Mouse (Mus musculus): ENCODE results near the gene Sbf2.

Sbf2 gene

DNA sequence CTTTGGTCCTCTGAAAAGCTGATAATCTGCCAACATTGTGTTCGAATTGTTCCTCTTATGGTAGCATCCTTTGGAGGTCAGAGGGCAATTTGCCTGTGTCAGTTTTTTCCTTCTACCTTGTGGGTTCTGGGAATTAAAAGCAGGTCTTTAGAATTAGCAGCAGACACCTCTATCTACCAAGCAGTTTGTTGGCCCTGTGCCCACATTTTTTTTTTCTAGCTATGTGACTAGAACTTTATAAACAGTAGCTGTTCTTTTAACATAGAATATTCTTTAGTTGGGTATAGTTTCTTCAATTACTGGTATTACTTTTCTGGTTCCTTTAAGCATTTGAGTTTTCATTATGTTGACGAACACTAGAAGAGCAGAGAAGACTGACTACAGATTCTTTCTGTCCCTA, 223.1 kb downstream of the Sbf2 start:
- DNase-seq (ENCODE audit: low read depth) = no peak

DNA sequence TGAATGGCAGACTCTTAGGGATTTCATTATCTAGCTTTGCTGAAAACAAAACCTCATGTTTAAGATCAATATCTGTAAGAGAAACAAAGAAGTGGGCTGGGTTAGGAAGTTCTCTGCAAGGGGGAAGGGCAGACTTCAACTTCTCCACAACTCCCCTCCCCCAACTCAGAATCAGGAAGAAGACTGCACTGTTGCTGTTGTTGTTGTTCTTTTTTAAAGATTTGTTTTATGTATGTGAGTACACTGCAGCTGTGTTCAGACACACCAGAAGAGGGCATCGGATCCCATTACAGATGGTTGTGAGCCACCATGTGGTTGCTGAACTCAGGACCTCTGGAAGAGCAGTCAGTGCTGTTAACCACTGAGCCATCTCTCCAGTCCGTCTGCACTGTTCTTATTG, 225.8 kb downstream of the Sbf2 start:
- DNase-seq (ENCODE audit: low read depth) = peak; percentile 7

DNA sequence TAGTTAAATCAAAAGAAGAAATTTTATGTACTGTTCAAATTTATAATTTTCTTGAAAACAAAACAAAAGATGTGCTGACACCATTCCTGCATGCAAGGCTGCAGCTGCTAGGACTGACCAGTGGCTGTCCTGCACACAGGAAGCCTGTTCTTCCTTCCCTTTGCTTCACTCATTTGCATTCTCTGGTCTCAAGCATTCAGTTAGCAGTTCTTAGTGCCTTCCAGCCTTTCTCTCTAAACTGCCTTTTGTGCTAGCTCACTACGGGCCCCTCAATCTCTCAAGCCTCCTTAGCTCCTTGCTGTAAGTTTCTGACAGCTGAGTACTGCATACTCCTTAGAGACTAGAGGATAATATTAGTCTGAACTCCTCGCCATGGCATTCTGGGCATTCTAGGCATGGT, 227.2 kb downstream of the Sbf2 start:
- peak; percentile 42 for DNase-seq (ENCODE audit: low read depth)

DNA sequence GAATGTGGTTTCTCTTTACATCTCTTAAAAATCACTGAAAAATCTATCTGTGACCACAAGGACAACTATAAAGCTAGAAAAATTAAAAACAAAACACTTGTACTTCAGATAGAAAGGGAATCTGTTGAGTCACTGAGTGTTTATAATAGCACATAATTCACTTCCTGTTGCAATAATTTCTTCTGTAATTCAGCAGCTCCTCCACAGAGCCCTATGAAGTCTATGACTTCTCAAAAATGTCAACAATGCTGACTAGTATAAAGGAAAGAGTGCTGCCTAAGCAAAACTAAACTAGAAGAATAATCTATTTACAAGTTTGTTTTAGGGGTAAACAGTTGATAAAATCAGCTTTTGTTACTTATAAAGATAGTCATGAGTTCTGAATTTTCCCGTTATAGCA, 229.2 kb downstream of the Sbf2 start:
- no peak for DNase-seq (ENCODE audit: low read depth)

DNA sequence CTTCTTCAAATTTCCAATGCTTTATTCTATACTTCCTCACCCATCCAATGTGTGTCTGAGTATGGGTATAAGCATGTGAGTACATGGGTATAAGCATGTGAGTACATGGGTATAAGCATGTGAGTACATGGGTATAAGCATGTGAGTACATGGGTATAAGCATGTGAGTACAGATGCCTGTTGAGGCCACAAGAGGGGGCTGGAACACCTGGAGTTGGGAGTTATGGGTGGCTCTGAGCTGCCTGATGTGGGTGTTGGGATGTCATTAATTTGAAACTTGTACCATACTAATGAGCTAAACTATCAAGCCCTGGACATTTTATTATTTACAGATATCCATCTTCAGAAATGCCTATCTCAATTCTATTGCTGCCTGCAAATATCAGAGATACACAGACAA, 230.4 kb downstream of the Sbf2 start:
- no peak for DNase-seq (ENCODE audit: low read depth)

DNA sequence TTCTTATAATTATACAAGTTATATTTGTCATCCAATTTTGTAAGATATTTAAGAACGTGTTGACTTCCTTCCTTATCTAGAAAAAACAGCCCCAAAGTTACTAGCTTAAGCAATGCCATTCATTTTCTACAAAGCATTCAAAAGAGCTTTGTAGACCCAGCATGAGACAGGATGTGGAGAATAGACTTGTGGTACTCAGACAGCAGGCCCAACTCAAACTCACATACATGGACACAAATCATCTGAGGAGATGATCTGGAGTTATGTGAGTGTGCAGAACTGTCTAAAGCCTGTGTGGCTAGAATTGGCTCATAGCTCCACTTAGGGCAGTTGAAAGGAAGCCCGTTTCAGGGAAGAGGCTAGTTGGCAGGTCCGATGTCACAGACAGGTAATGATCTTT, 233.1 kb downstream of the Sbf2 start:
- no peak for DNase-seq (ENCODE audit: low read depth)

DNA sequence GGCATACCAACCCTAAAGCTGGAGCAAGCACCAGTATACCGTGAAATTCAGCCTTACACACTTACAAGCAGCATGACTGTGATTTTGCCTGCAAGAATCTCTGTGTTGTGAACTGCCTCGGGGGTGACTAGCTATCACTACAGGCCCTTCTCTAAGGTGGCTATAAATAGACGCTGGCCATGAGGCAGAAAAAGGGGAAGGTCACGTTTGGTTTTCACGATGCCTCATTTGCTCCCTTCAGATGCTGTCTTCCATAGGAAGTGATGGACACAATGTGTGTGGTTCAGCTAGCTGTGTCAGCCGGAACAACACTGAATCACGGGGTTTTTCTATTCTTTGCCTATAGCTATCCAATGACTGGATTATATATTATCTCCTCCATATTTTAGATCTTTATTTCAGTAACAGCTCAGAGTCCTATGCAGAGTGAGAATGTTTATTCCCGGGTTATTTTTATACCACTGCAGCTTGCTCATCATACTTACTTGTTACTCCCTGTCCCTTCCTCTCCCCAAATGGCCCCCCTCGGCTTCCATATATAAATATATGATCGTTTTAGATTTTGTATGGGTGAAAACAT, 235.3 kb downstream of the Sbf2 start:
- DNase-seq (ENCODE audit: low read depth) = peak; percentile 48

DNA sequence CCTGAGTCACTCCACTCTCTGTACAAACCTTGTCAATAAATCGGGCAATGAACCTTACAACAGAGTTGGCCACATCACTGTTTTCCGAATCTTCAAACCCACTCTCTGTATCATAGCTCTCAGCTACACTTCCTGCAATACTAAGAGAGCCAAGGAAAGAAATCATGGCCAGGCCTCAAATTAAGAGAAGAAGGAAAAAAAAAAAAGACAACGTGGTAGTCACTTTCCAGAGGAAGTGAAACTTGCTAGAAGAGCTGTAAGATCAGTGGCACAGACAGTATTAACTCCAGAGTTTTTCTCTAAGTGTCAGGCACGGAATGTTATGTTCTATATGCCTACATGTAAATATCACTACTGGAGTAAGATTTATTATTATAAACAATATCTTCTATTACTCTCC, 242.2 kb downstream of the Sbf2 start:
- no peak for DNase-seq (ENCODE audit: low read depth)

DNA sequence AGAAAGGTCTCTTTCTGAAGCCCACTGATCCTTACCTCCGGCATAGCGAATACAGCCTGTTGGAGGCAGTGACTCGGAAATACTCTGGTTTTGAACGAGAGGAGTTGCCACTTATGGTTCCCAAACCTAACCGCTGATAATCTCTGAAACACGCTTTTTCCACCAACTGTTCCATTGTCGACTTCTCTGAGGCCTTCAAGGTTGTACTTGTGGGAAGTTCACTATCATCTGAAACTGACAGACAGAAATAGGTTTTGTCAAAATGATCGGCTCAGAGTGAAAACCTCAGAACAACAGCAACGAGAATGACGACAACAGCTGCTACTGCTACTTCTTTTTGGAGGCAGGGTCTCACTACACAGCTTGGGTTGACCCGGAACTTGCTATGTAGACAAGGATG, 252.7 kb downstream of the Sbf2 start:
- no peak for DNase-seq (ENCODE audit: low read depth)

DNA sequence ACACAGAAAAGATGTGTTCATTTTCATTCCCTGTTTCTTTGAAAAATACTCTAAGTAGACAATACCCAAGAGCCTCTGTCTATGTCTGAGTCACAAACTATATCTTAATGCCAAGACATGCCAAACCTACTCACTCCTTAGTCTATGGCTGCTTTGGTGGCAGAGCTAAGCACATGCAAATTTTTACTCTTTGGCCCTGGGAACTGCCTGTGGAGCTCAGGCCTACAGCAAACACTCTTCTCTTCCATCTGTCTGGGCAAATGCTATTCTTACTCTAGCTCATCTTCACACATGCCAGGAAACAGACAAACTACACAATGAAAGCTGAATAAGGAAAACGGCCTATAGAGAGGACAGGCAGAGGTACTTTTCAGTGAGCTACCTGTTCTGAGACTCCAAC, 253.2 kb downstream of the Sbf2 start:
- DNase-seq (ENCODE audit: low read depth) = no peak

DNA sequence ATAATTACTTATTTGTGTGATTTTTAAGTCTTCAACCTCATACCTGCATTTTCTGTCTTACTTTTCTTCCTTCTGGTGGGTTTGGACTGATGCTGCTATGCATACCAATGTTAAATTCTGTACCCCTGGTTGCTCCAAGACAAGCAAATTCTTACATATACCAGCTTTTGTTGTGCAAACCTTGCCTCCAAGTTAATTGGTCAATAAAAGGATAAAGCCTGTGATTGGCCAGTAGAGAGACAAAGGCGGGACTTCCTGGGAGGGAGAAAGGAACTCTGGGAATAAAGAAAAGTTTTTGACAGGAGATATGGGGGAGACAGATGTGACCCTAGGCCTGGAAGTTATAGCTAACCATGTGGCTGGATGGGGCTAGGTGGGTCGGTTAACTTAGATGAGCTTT, 255.3 kb downstream of the Sbf2 start:
- no peak for DNase-seq (ENCODE audit: low read depth)

DNA sequence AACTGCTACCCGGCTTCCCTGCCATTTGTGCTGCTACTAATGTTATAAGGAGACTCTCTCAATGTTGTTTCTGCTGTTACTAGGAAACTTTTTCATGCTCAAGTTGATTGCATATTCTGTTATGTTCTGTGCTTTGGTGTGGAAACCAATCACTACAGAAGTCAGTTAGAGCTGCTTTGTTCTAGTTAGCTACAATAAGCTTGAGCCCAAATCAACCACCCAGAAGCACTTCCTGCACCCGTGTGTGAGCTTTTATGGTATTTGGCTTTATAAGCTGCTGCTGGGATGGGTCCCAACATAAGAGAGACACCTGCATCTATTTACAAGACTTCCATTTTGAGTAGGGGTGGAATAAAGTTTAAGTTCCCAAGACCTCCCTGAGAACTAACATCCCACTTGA, 260.8 kb downstream of the Sbf2 start:
- DNase-seq (ENCODE audit: low read depth) = no peak

DNA sequence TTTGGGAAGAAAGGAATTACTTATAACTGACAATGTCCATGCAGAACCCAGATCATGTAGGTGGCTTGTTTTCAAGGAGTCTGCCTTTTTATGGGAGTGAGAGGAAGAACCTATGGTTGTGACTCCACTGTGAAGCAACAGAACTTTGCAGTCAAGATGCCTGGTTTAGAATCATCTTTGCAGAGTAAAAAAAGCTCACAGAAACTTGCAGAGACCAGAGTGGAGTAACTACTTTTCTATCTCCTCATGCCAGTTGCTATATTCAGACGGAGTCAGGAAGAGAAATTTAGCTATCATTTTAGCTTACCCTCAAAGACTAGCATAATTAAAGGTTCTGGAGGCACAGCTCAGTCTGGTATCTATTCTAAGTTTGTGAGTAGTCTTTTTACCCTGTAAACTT, 267.5 kb downstream of the Sbf2 start:
- DNase-seq (ENCODE audit: low read depth) = no peak

DNA sequence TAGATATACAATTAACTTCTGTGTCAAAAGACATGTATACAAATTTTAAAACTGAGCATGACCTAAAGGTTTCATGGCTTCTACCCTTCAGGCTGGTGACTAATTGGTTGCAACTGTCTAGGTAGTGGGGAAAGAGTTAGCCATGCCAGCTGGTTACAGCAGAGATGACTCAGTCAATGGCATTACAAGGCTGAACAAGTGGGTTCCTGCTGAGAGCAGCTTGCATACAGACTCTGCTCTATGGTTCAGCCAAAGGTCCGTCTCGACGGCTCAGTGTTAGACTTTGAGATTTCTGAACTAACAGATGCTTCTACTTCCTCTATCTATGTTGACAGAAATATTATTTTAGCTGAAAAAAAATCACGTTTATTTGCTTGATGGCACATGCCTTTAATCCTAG, 277.1 kb downstream of the Sbf2 start:
- peak; percentile 69 for DNase-seq (ENCODE audit: low read depth)

DNA sequence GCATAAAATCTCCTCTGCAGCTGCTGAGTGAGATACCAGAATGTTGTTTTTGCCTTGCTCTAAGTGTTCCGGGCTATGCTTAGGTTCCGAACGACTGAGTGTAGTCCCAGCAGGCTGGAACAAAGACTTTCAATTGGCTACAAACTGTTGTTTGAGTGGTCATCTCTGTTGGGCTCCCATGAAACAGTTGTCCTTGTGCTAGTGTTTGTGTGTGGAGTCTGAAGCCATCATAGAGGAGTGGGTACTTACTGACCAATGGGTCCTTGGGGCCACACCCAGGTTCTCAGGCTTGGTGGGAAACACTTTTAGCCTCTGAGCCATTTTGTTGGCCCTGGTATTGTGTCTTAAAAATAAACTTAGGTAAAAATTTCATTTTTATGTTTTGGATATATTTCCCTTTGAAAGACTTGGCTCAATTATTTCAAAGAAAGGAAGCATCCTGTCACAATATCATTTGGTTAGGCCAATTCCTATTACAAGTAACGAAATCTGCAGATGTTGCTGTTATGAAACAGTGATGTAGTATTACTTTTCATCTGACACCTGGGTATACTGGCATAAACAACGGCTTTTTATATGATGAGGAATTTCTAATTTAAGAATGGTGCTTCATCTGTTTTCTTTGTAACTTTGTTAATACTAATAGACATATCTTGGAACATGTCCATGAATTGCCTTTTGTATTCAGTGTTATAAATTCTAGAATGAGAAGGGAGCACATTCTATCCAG, 289.2 kb downstream of the Sbf2 start:
- DNase-seq (ENCODE audit: low read depth) = no peak

DNA sequence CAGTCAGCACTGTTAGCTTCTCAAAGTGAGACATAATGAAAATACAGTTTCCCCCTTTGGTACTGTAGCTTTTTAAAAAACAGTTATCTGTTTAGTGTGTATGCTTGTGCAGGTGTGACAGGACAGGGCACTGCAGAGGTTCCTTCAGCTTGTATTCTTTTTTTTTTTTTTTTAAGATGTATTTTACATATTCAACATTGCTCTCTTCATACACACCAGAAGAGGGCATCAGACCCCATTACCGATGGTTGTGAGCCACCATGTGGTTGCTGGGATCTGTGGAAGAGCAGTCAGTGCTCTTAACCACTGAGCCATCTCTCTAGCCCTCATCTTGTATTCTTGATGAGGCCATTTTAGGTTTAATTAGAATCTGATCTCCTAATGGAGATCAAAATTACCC, 289.9 kb downstream of the Sbf2 start:
- DNase-seq (ENCODE audit: low read depth) = no peak

DNA sequence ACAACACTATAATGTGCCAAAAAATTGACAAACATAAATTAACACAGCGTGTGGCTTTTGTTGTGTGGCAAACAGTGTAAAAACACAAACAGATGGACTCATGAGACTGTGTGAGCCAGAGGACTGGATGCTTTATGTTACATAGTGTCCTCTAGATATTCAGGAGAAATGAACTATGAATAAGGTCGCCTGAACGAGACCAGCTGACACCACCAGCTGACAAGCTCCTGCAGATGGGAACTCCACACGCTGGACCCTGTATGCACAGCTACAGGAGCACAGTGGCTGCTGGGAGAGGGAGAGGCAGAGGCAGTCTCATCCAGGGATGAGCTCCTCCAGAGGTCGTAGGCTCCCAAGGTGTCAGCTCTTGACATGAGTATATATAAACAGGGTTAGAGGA, 293.6 kb downstream of the Sbf2 start:
- no peak for DNase-seq (ENCODE audit: low read depth)

DNA sequence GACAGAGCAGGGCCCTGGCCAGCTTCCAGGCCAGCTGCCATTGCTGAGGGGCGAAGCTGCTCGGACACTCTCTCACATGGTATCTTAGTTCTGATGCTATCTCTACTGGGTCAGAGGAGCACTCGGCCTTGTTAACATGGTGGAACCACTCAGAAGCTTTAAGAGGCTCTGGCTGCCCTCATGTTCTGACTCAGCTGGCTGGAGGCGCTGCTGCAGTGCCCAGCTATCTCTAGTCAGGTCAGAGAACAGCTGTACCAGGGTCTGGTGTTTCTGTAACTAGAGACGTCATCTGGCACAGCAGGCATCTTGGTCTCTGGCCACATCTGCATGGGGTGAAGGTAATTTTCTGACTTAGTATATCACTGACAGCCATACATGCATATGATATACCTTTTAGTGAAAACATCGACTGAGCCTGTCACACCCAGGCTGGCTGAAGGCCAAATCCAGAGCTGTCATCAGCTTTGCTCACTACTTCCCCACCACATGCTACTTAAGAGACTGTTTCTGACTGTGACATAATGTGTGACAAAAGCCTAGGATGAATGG, 295.7 kb downstream of the Sbf2 start:
- DNase-seq (ENCODE audit: low read depth) = peak; percentile 58

DNA sequence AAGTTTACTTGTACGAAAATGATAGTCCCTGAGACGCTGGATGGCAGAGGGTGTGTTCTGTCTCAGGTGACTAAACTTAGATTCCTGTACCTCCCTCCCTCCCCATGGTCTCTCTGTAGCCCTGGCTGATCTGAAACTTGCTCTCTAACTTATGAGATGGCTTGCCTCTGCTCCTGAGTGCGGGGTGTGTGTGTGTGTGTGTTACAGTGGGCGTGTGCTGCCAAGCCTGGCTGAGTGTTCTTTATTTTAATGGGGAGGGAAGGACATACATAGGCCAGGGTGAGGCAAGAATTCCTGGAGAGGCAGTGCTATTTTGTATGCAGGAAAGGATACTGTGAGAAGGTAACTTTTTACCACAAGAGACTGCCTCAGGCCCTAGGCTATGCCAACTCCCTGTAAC, 297.3 kb downstream of the Sbf2 start:
- DNase-seq (ENCODE audit: low read depth) = no peak

DNA sequence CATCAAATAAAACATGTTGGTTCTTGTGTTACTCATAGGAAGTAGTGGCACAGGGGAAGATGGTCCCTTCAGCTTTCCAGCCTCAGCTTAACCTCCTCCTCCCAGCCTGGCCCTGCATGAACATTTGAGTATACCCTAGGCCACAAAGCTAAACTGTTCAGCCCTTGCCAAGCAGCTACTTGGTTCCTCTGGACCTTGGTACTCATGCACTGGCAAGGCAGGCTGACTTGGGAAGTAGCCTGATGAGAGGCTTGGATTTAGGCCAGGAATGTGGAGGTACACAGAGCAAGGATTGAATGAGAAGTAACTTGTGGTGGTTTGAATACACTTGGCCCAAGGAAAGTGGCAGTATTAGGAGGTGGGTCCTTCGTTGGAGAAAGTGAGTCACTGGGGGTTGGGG, 299.4 kb downstream of the Sbf2 start:
- no peak for DNase-seq (ENCODE audit: low read depth)

DNA sequence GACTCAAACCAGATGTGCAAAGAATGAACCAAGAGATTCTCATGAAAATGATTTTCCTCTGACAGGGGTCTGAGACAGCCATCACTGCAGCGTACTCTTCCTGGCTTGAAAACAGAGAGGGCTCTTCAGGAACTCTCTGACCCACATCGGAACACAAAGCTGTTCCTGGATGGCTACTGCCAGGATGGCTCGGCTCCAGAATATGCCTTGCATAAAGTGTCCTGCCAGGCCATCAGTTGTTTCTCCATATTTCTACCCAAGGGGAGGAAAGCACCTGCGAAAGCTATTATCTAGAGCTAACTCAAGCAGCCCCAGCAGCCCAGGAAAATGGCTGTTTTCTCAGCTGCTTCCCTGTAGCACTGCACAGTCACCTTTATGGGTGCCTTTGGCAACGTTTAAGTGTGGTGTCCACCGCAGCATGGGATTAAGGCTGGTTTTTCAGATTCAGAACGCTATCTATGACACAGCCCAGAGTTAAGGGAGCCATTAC, 300.3 kb downstream of the Sbf2 start:
- no peak for DNase-seq (ENCODE audit: low read depth)

DNA sequence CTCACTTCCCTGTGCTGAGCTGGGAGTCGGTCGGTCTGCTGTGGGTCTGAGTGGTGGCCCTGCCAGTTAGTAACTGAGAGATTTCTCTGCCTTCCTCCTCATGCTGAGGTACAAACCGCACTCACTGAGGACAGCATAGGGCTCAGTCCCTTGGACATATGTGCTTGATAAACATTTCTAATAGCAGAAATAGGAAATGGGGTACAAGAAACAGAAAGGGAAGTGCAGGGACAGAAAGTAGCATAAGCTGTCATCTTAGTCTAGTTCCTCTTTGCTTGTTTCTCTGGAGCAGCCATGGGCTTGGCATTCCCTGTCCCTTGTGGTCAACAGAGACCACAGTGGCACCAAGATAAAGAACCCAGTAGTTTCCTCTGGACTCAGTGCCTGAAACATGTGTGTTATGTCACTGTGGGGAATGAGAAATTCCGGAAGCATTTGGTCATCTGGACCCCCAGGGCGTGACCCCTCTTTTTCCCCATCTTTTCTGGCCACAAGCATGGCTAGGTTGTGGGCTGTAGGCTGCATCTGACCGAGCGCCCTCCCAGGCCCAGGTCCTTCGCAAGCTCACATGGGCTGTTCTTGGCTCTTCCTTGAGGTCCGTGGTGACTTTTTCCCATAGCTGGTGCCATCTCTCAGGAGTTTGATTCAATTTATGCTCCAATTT, 301.2 kb downstream of the Sbf2 start:
- no peak for DNase-seq (ENCODE audit: low read depth)

DNA sequence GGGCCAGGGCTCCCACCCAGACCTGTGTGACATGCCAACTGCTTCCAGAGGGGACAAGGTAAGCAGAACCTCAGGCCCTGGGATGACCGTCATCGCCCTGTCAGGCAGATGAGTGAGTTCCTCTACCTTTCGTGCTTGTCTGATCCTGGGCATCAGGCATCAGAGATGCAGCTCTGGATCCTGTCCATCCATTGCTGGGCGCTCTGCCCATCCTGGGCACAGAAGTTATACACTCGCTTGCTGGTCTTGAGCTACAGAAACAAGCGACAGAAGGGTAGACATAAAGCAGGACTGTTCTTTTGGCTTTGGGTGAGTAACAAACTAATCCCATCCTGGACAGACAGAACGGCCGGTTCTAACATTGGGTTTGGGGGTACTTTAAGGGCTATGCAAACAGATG, 305.5 kb downstream of the Sbf2 start:
- no peak for DNase-seq (ENCODE audit: low read depth)
